Comparison of ENCODE assay signal across 27 mouse cellular contexts in genomic region chr7:135660314-135660713, GRCm38 (mm10).
"Had no signal": no experiment of that assay in that cellular context is flagged by ENCODE, and none has a peak within 500 bp of the region (broad histone marks: within the 10 kb centered on the region; RNA-seq: fewer than 3 reads in every experiment).

No protein-coding gene starts in this region.

- H3K27me3 ChIP-seq: embryonic facial prominence, embryonic 12.5 days; embryonic facial prominence, embryonic 13.5 days; embryonic facial prominence, embryonic 15.5 days; forebrain, embryonic 12.5 days; forebrain, embryonic 13.5 days; forebrain, embryonic 15.5 days had no signal

- DNase-seq: cerebellum, adult 8-10 months; cerebellum, adult 9-10 months; cerebellum, adult 9-11 months; cerebellum, postnatal 14 days; cerebellum, postnatal 25 days; cerebellum, postnatal 36 days; embryo, embryonic 11 days; forebrain, postnatal 0 days; gastrocnemius, adult 2 months; gastrocnemius, postnatal 10 days; gastrocnemius, postnatal 14 days; gastrocnemius, postnatal 25 days; gastrocnemius, postnatal 36 days; heart, adult 11 months; heart, adult 18-20 months; heart, adult 2 months had no signal

- ATAC-seq: forebrain, embryonic 13.5 days; forebrain, embryonic 14.5 days; forebrain, embryonic 15.5 days; forebrain, embryonic 16.5 days; forebrain, postnatal 0 days had no signal

- H3K27ac ChIP-seq: embryonic facial prominence, embryonic 10.5 days; embryonic facial prominence, embryonic 12.5 days; embryonic facial prominence, embryonic 13.5 days; embryonic facial prominence, embryonic 15.5 days; forebrain, embryonic 10.5 days; forebrain, embryonic 12.5 days; forebrain, embryonic 13.5 days; forebrain, embryonic 15.5 days; gastrocnemius, adult 2 months; heart, adult 2 months had no signal

- H3K4me3 ChIP-seq: embryonic facial prominence, embryonic 10.5 days; embryonic facial prominence, embryonic 12.5 days; embryonic facial prominence, embryonic 13.5 days; embryonic facial prominence, embryonic 15.5 days; erythroblast, embryonic 14.5 days; forebrain, embryonic 10.5 days; forebrain, embryonic 12.5 days; forebrain, embryonic 13.5 days; forebrain, embryonic 15.5 days; gastrocnemius, adult 2 months; heart, adult 2 months had no signal
